Mouse (Mus musculus): ENCODE measurements around the gene Gm28539.
"Not testable (repeated sequence)": the region's sequence is repeated elsewhere in the genome, so short reads cannot be mapped to it uniquely, and the experiment has no call there.

The Gm28539 gene

GRCm38 (mm10) chr16:18836468-18837208, at the start of gene Gm28539, which contains the start of gene 2510002D24Rik:
Gm28539 (plus strand) TSS chr16:18836584.
2510002D24Rik (plus strand) TSS chr16:18836578.
- DNase-seq = peak; percentile 81 to 92

DNA sequence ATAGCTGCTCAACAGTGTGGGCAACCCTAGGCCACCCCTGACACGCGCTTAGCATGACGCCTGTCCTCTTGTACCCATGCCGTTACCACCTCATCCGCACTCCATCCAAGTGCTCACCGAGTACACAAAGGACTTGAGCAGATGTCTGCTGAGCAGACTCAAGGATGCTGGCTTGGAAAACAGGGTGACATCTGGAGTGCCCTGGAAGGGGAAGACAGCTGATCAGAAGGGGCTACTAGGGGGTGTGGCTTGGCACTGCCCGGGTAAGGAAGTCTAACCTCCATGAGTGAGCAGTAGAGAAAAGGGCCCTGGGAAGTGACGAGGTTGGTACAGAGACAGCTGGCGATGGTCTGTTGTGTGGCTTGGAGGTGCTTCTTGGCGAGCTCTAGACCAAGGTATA, 49.7 kb upstream of the Gm28539 start:
- DNase-seq = no peak

DNA sequence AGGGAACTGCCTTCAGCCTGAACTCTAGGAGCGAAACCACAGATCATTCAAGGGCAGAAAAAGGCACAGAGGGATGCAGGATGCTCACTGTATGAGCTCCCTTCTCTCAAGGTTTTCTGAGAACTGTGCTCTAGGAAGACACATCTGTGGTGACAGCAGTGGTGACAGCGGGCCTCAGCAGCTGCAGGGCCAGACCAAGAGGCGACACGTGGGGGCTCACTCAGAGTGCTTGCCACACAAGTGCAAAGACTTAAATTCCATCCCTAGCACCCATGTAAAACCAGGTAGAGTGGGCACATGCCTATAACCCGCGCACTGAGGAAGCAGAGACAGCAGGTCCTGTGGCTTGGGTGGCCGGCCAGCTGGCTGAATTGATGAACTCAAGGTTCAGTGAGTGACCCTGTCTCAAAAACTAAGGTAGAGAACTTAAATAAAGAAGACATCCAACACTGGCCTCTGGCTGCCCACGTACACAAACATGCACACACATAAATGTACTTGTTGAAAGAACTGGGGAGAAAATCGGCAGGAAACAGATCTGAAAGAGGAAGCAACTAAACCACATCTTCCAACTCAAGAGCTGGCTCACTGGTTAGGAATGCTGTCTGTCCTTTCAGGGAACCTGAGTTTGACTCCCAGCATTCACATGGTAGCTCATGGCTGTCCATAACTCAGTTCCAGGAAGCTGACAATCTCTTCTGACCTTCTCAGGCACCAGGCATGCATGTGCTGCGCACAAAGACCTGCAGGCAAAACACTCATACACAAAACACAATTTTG, 47.6 kb upstream of the Gm28539 start:
- no peak for DNase-seq

GRCm38 (mm10) chr16:18795223-18795899, 41.0 kb upstream of the Gm28539 start:
- DNase-seq = no peak

DNA sequence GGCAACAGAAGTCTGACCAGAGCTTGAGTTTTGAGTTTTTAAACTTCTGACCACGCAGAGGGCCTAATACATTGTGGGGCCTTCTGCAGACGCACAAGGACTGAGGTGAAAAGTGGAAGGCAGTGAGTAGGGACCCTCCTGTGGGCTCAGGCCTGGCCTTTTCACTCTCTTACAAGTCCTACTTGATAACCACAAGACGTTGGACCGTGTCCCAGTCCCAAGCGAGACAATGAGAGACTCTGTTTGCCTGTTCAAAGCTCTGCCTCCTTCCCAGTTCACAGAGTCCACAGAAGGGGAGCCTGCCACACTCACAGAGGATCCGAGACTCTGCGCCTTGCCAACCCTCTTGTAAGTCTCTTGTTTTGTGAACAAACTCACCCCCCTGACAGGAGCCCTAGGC, 39.7 kb upstream of the Gm28539 start:
- DNase-seq = no peak

DNA sequence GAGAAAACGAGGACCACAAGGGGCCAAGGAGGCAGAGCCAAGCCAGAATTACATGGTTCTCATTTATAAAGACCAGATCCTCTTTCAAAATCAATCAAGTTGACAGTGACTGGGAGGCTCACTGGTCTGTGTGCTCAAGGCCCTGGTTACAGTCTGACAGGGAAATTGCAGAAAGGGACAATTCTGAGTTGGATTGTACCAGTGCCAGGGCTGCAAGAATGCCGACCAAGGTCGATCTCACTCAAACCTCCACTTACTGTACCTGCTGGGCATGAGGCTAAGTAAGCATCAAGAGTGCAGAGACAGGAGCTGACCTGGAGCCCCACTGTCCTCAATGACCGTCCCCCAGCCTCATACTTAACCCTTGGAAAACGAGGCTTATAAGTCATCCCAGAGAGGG, 38.2 kb upstream of the Gm28539 start:
- DNase-seq = no peak

- DNase-seq = no peak
Observed at GRCm38 (mm10) chr16:18798841-18799240, 37.5 kb upstream of the Gm28539 start.

GRCm38 (mm10) chr16:18805746-18806145, 30.6 kb upstream of the Gm28539 start:
- DNase-seq = no peak

- DNase-seq = no peak
Observed at GRCm38 (mm10) chr16:18809001-18809400, 27.4 kb upstream of the Gm28539 start.

DNA sequence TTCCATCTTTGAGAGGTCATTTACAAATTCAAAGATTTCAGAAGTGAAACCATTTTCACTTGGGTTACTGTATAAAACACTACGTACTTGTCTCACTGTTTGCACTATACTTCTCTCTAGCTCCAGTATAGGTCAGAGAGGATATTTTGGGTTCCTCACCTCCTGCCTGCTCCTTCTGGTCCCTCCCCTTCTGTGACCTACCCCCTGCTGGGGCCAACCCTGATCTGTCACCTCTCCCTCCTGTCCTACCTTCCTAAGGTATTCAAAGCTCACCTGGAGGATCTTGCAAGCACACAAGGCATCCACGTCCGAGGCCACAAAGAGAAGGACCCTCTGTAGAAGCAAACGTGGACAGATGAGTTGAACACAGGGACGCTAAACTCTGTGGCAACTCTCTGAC, 25.4 kb upstream of the Gm28539 start:
- DNase-seq = no peak

- DNase-seq = peak; percentile 74 to 88
Observed at GRCm38 (mm10) chr16:18811468-18812384, 24.7 kb upstream of the Gm28539 start, which contains the start of the genes Ufd1 and Cdc45. Ufd1 (plus strand) TSS chr16:18811779. Cdc45 (minus strand) TSS chr16:18811987.

DNA sequence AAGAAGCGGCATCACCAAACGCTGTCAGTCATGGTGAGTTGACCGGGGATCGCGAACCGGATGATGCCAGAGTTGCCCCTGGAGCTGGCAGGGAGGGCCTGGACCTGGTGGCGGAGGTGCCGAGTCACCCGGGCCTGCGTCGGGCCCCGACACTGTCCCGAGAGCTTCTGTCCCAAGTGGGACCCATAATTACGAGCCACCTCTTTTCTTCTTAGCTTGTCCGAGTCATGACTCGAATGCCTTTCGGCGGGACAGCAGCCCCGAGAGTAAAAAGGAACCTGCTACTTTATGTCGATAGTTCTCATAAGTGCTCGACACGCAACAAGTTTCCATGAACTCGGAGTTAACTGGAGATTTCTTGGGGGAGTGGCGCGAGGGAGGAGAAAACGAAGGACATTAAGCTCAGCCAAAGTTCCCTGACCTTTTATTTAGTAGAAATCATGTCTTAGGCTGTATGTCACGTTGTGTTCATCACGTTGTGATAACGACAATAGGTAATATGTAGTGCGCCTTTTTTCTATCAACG, 23.9 kb upstream of the Gm28539 start:
- DNase-seq = no peak

DNA sequence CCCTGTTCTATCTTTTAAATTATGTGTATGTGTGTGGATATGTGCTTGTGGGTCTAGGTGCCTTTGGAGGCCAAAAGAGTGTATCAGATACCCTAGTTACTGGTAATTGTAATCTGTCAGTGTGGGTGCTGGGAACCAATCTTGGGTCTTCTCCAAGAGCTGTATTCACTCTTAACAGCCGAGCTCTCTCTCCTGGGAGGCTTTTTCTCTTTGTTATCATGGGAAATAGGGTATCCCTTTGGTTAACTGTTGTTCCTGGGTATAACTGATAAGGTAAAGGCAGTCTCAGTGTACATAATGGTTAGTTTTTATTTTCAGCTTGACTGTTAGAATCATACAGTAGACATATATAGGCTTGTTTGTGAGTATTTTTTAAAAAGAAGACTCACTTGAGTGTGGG, 14.0 kb upstream of the Gm28539 start:
- no peak for DNase-seq

DNA sequence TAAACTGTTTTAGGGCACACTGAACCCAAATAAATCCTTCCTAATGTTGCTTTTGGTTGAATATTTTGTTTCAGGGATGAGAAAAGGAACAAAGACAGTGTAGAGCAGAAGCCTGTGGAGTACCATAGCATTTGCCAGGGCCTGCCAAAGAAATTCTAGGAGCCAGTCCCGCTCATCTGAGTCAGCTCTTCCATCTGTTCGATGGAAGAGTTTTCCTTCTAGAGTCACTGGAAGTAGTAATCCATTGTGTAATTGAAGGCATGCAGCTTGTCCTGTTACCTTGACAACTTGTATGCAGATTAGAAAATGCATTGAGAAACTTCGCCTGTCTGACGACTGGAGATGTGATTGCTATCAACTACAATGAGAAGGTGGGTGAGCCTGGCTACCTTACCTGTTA, 13.5 kb upstream of the Gm28539 start:
- no peak for DNase-seq

DNA sequence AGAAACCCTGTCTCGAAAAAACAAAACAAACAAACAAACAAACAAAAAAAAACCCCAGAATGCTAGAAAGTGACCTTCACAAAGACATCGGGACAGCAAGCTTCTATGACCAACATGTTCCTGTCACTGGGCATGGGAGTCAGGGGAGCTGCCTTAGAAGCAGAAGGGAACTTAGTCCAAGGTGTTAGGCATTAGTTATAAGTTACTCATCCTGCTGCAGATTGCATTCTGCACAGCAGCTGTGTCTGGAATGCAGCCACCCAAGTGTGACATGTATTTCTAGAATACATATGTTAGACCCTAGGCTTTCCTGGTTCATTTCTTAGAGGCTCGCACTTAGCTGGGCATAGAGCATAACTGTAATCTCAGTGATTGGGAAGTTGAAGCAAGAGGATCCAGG, 7.8 kb upstream of the Gm28539 start:
- no peak for DNase-seq

DNA sequence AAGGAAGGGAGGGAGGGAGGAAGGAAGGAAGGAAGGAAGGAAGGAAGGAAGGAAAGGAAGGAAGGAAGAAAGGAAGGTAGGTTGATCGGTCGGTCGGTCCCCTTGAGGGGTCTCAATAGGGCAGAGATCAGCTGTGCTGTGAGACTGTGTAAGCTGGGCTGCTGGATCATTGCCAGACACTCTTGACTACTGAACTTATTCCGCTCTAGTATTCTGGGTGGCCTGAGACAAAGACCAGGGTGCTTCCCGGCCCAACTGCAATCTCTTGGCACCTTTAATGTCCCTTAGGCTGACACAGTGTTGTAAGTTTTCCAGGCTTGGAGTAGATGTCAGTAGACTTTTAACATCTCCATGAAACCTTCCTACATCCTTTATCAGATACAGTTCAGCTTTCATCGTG, 7.3 kb upstream of the Gm28539 start:
- no peak for DNase-seq

GRCm38 (mm10) chr16:18833486-18833885, 2.9 kb upstream of the Gm28539 start:
- DNase-seq = no peak

- no peak for DNase-seq
Observed at GRCm38 (mm10) chr16:18836073-18836467, 314 bp upstream of the Gm28539 start.

DNA sequence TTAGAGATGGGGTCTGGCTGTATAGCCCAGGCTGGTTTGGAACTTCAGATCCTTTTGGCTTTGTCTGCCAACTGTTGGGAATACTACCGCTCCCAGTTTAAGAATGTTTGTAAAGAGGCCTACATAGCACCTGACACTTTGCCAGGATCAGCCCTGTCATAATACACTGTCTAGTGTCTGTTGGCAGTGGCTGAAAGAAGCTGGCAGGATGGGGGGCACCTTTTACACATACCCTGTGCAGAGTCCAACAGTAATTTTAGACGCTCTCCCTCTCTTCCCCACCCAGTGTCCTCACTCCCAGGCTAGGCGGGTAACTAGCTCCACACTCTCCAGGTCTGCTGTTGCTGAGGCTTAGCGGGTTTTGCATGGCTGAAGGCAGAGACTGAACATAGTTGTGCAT, 2.0 kb downstream of the Gm28539 start:
- DNase-seq = no peak

- DNase-seq = no peak
Observed at GRCm38 (mm10) chr16:18846301-18846820, 10.0 kb downstream of the Gm28539 start.

- DNase-seq = not testable (repeated sequence)
Observed at GRCm38 (mm10) chr16:18849521-18850190, 13.3 kb downstream of the Gm28539 start.

Measured in thymus, adult 18-20 months (tissue).